Mouse (Mus musculus) left cerebral cortex, adult 18-20 months (tissue): ENCODE data around the gene Cd302. TPM values are rescaled to one million over a fixed set of nuclear protein-coding genes. Genes with fewer than 3 reads are reported as not detected.

Experiments used
- DNase-seq, 2 experiments: peaks; one replicate each; pipeline ENCODE4 v3.0.0; 2021 to 2022; ENCODE audit warnings: low spot score in 2 of 2, mixed read lengths in 1 of 2
- long read RNA-seq, 2 experiments: library from polyadenylated mRNA; stranded (forward); transcript quantifications; one replicate each; pipeline ENCODE4 v2.0.0; 2021
- total RNA-seq, 2 experiments: library from RNA; stranded (reverse); gene quantifications; 2 replicates each; pipeline ENCODE4 v1.2.3; 2021

Cd302 gene
- 10 to 100 TPM; 20.2 to 20.6 TPM for total RNA-seq
- long read RNA-seq, experiment 1, transcript Cd302-202 (6 exons, 1,354 nt): major isoform, 29 of 34 reads
- long read RNA-seq, experiment 1, partial matches to known transcripts: 1 of 34 reads
- long read RNA-seq, experiment 1, other reads (novel, unspliced or antisense): 1 of 34 reads
- long read RNA-seq, experiment 2, transcript Cd302-202 (6 exons, 1,354 nt): major isoform, 32 of 37 reads
- long read RNA-seq, experiment 2, partial matches to known transcripts: 2 of 37 reads
- long read RNA-seq, experiment 2, other reads (novel, unspliced or antisense): 3 of 37 reads

DNA sequence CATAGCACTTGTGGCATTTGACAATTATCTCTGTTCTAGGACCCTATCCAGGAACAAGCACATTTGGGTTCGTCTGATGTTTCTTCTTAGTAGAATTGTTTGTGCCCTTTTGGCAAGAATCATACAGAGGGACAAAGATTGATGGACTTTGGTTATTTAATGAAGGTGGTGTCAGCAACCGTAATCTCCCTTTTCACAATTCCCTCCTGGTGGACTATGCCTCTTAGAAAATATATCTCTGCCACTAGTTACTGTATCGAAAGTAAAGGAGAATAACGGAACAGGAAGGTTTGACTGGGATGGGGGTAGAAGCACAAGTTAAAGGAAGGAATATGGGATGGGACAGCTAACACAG lies at the start of gene Cd302:
Gene Cd302 (minus strand): TSS at position 22 of the 355 bp plus-strand sequence.
- no peak for DNase-seq

DNA sequence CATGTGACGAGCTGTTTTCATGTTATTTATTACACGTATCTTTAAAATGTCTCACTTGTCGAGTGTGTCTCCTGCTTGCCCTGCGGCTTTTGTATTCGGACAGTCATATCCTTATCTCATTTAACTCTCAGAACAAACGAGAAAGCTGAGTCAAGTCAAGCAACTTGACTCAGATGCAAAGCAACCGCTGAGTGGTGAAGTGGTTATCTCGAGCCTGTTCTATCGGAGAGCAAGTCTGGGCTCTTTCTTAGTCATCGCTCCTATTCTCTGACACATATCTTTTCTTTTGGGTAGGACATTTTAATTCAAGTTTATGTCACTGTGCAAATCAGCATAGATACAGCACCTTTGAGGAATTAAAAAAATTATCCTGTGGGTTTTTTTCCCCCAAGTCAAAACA lies 44.4 kb upstream of the Cd302 start:
- DNase-seq: no peak

- no peak for DNase-seq
Observed at GRCm38 (mm10) chr2:60327581-60327980, 43.3 kb upstream of the Cd302 start.

DNA sequence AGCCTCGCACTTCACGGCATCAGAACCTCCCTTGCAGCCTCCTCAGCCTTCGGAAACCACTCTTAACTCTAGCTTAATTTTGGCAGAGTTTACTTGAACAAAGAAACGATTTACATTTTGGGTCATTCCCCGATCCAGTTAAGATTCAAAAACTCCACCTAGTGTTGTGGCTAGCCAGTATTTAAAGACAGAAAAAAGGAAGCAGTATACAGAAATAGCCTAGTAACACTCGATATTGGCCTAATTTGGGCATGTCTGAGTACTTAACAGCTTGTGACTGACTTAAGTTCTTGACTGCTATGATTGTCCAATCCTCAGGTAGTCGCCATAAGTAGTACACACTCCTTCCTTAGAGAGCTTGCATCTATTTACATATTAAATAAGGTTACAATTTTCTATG lies 42.7 kb upstream of the Cd302 start:
- DNase-seq: no peak

DNA sequence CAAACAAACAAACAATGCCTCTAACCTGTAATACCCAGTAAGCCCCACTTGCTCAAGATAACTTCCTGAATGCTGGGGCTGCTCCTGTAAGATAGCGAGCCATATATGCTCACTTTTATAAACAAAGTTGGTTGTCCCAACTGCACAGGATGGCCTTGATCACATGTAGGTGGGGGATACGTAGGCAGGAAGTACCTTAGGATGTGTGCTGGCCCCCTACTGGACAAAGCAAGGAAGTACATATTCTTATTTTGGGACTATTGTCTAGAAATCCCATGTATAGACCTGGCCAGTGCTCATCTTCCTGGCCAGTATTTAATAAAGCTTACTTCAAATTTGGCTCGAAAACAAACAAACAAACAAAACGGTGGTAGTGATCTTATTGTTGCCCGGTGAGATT lies 39.1 kb upstream of the Cd302 start:
- no peak for DNase-seq

DNA sequence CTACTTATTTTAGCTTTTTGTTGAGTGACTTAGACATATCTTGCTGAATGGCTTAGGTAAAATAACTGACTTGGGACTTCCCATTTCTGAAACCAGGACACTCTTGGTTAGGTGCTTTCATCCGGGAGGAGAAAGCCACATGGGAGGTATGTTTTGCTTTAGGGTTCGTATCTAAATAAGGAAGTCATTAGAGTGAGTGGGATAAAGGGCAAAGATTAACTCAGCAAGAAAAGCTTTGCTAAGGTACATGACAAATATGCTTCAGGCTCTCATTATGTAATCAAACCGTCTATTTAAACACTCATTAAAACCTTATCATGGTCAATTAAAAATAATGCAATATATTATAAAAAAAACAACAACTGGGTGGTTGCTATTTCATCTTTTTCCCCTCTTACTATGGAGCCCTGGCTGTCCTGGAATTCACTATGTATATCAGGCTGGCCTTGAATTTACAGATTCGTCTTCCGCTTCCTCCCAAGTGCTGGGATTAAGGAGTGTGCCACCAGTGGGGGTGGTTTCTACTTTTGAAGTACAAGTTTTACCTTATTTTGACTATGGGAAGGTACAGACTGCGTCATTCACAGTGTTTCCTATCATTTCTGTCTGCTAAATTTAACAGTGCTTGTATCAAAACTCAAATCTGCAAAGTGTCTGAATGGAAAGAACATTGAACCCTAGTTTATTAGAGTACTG lies 37.9 kb upstream of the Cd302 start:
- peak in 1 of 2 experiments; percentile 4 for DNase-seq

- DNase-seq: no peak
Observed at GRCm38 (mm10) chr2:60303796-60304195, 19.5 kb upstream of the Cd302 start.

DNA sequence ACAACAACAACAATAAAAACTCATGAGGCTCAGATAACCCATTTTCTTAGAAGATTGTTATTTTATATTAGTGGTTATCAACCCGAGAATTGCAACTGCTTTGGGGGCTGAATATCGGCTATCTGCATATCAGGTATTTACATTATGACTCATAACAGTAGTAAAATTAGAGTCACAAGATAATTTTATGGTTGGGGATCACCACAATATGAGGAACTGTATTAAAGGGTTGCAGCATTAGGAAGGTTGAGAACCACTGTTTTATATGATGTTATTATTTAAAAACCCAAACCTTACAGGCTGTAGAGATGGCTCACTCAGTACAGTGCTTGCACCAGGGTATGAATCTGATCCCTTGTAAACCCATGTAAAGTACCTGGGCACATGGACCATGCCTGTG lies 15.0 kb upstream of the Cd302 start:
- DNase-seq: no peak

GRCm38 (mm10) chr2:60298266-60298665 lies 14.0 kb upstream of the Cd302 start:
- no peak for DNase-seq

- no peak for DNase-seq
Observed at GRCm38 (mm10) chr2:60291381-60291780, 7.1 kb upstream of the Cd302 start.

- DNase-seq: no peak
Observed at GRCm38 (mm10) chr2:60289451-60289850, 5.2 kb upstream of the Cd302 start.

GRCm38 (mm10) chr2:60288606-60289005 lies 4.3 kb upstream of the Cd302 start:
- DNase-seq: no peak

DNA sequence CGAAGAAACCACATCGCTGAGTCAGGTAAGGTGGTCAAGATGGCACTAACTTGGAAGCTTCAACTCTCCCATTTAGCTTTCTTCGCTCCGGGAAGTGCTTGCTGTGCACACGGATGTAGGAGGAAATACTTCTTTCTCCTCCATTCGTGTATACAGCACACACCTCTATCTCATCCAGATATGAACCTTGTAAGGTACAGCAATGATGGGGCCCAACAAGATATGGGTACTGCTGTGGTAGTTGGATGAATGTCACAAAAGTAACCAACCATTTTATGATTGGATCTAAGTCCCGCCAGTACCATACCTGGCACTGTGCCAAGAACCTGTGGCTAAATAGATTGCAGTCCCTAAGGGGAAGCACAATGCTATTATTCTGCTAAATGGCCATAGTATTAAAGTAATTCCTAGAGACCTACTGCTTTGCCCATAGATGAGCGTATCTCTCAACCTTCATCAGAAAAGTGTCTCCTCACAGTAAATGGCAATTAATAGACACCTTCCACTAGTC lies 874 bp upstream of the Cd302 start:
- no peak for DNase-seq

GRCm38 (mm10) chr2:60283751-60284466 lies 379 bp downstream of the Cd302 start:
- DNase-seq: peak; percentile 78 to 88

- peak in 1 of 2 experiments; percentile 17 for DNase-seq
Observed at GRCm38 (mm10) chr2:60283208-60283750, 1.0 kb downstream of the Cd302 start.

DNA sequence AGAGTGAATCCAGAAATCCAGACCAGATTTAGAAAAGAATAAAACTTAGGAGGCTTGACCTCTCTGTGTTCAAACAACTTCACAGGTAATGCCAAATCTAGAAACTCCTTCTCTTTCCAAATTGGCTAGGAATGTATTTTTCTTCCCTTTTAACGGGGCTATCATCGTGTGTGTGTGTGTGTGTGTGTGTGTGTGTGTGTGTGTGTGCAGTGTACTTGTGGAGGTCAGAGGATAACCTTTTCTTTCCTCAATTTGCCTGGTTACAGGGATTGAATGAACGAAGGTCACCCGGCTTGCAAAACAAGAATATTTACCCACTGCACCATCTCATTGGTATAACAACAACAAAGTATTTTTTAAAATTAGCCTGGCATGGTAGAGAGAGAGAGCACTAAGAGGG lies 1.7 kb downstream of the Cd302 start:
- DNase-seq: no peak

GRCm38 (mm10) chr2:60278627-60279026 lies 5.7 kb downstream of the Cd302 start:
- DNase-seq: no peak

DNA sequence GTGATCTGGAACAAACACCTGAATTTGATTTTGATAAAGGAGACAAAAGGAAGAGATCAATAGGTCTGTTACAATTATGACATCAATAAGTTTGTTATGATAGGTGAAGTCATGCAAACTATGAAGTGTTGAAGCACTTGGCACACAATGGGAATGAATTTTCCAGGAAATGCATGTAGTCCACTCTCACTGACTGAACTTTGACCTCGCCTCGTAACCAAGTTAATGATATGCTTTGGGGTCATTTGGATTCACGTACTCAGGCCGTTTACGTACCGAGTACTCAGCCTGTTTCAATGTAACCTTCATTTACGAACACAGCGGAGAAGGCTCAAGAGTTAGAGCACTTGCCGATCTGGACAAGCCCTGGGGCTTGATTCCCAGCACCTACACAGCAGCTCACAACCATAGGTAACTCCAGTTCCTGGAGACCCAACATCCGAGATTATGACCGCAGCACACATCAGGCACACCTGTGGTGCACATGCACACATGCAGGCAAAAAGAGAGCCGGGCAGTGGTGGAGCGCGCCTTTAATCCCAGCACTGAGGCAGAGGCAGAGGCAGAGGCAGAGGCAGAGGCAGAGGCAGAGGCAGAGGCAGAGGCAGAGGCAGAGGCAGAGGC lies 14.3 kb downstream of the Cd302 start:
- DNase-seq: no peak

DNA sequence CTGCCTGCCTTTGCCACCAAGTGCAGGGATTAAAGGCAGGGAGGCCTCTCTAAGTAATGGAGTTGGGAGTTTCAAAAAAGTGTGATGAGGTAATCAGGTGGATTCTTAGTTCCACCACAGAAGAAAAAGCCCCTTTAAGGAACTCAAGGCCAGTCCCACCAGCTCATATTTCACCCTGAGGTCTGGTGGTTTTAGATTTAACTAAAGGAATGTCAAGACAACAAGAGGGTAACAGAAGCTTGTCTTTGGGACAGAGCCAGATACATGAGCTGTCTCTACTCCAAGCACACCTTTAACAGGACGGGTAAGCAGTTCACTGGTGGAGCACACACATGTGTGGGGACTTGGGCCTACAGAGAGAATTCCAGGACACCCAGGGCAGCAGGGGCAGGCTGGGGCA lies 16.7 kb downstream of the Cd302 start:
- DNase-seq: no peak

DNA sequence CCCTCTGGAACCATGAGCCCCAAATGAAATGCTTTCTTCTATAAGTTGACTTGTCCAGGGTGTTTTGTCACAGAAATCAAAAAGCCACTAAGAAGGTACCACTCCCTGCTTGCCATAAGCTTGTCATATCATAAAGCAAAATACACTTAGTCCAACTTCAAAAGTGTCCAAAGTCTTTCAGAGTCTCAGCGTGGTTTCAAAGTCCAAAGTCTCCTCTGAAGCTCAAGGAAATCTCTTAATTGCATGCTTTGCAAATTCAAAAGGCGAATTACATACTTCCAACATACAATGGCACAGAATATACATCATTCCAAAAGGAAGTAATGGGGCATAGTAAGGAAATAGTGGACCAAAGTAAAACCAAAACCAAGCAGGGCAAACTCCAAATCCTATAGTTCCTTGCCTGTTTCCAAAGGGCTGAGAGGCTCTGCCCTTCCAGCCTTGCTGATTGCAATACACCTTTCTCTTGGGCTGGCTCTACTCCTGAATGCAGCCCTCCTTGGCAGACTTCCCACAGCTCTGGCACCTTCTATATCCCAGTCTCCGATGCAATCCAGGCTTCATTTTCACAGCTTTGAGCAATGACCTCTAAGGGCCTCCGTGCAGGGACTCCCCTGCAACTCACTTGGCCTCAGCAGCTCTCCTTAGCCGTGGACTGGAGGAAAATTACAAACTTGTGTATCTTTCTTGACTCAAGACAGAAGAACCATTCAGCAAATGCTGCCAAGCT lies 23.5 kb downstream of the Cd302 start:
- DNase-seq: no peak

DNA sequence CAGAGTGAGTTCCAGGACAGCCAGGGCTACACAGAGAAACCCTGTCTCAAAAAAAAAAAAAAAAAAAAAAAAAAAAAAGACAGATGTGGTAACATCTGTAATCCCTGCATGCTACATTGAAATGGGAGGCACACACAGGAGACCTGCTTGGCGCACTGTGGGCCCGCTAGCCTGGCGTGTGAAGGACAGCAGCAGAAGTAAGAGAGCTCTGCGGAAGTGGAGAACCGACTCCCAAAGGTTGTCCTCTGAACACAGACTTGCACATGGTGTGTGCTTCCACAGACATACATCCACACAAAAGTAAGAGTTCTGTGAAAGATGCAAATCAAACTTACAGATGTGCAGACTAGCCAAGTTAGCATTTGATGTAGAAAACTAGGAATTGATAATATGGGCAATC lies 25.1 kb downstream of the Cd302 start:
- no peak for DNase-seq
